ENCODE assay signal across 8 mouse cellular contexts in genomic region chr1:127677661-127678580, GRCm38 (mm10). TPM values are rescaled to one million over a fixed set of nuclear protein-coding genes. Genes with fewer than 3 reads are reported as not detected.
DNase-seq lines count a peak whose midpoint lies in the region; ATAC-seq and TF ChIP-seq lines count a peak whose summit lies in the region.

No protein-coding gene starts in this region.

- WGBS in stomach, embryonic 14.5 days = 3% methylated on average over 59 of the region's 64 CpGs

- peaks cover 0 to 5% of the 10 kb centered on the region in 2 experiments; a peak in 1 of 4 replicates for H3K4me1 ChIP-seq in ES-E14 (ENCODE audit: control insufficient read depth in 2 of 2, insufficient read depth in 2 of 2, low read length in 2 of 2, poor library complexity in 1 of 2)
- H3K4me1 ChIP-seq in stomach, embryonic 14.5 days (ENCODE audit: control insufficient read depth, insufficient read depth, low read length) = peaks cover 9% of the 10 kb centered on the region; the same call in 1 of the 2 replicates

- DNase-seq in CD4-positive, CD25-positive, alpha-beta regulatory T cell, adult 2 months (ENCODE audit: low read depth, low spot score) = peak; percentile 58
- DNase-seq in ES-E14 (ENCODE audit: low read depth, low spot score) = no peak
- DNase-seq in heart, postnatal 14 days = peak; percentile 13 to 21
- DNase-seq in kidney, postnatal 36 days = peak; percentile 37 to 66
- no peak for DNase-seq in layer of hippocampus, adult 9-10 months (ENCODE audit: low spot score)

- intact Hi-C loops in heart, postnatal 14 days (cut with DNase I) = loop anchor here (5.0 kb wide), 1 partner anchor 76 kb away; no protein-coding TSS in a partner anchor

- H3K9me3 ChIP-seq in ES-E14 (ENCODE audit: control insufficient read depth, insufficient read depth, low read depth, low read length) = no peaks in the 10 kb centered on the region
- no peaks in the 10 kb centered on the region for H3K9me3 ChIP-seq in stomach, embryonic 14.5 days (ENCODE audit: control insufficient read depth, low read depth, low read length)

- no peak overlapping the region for H3K27ac ChIP-seq in ES-E14 (ENCODE audit: insufficient read depth, low read depth, low read length, poor library complexity, severe bottlenecking)
- no peak overlapping the region for H3K27ac ChIP-seq in stomach, embryonic 14.5 days (ENCODE audit: low read length)

- H3K36me3 ChIP-seq in ES-E14 (ENCODE audit: control insufficient read depth, insufficient read depth, low read length, poor library complexity, severe bottlenecking) = no peaks in the 10 kb centered on the region
- H3K36me3 ChIP-seq in stomach, embryonic 14.5 days (ENCODE audit: control insufficient read depth, insufficient read depth, low read length) = no peaks in the 10 kb centered on the region

- peaks cover 28% of the 10 kb centered on the region for H3K27me3 ChIP-seq in stomach, embryonic 14.5 days (ENCODE audit: control insufficient read depth, insufficient read depth, low read length)

- peak overlapping the region; percentile 69 to 71 for H3K4me3 ChIP-seq in ES-E14 (ENCODE audit: insufficient read depth in 1 of 2, low read depth in 1 of 2, low read length in 2 of 2, poor library complexity in 1 of 2, severe bottlenecking in 1 of 2)
- peak overlapping the region; percentile 45 for H3K4me3 ChIP-seq in stomach, embryonic 14.5 days (ENCODE audit: low read depth, low read length)

- peak; percentile 55 for ATAC-seq in common myeloid progenitor, adult 5-6 weeks (replicated peaks; ENCODE audit: low read depth, poor library complexity, severe bottlenecking)
- peak; percentile 68 for ATAC-seq in megakaryocyte progenitor cell, adult 5-6 weeks (replicated peaks; ENCODE audit: poor library complexity)
- ATAC-seq in stomach, embryonic 14.5 days (ENCODE audit: insufficient number of reproducible peaks, insufficient read depth, low FRiP score, low read depth) = peak; percentile 57

- in situ Hi-C loops in ES-E14 (cut with MboI; ENCODE audit: low sequenced_read_pairs in 2 of 2, unreplicated experiment in 2 of 2) = loop anchor here in 1 of 2 experiments (5.0 kb wide), 1 partner anchor 176 kb away; no protein-coding TSS in a partner anchor

- H3K4me2 ChIP-seq in stomach, embryonic 14.5 days (replicated peaks; ENCODE audit: low read depth, low read length) = peak overlapping the region; percentile 97

- H3K9ac ChIP-seq in ES-E14 (ENCODE audit: insufficient read depth, low read depth, low read length, poor library complexity, severe bottlenecking) = peak overlapping the region; percentile 58
- H3K9ac ChIP-seq in stomach, embryonic 14.5 days (replicated peaks; ENCODE audit: low read depth, low read length) = no peak overlapping the region

TF ChIP-seq in ES-E14, 5 proteins besides CTCF, POLR2A, EP300 and RAD21:
- TF ChIP-seq MAFK (IDR thresholded peaks at IDR 0.05; ENCODE audit: insufficient read depth, low read depth, low read length) (no peak), ZNF384 (IDR thresholded peaks at IDR 0.05; ENCODE audit: low read depth, low read length) (no peak), ZC3H11A (IDR thresholded peaks at IDR 0.05; ENCODE audit: borderline replicate concordance, low read depth, low read length) (no peak), CHD2 (IDR thresholded peaks at IDR 0.05; ENCODE audit: low read depth, low read length) (no peak), HCFC1 (IDR thresholded peaks at IDR 0.05; ENCODE audit: borderline replicate concordance, insufficient read depth, low read length) (no peak)

RNA-seq across cellular contexts. Expression of gene Tmem163, which starts 1.4 kb away (rescaled TPM):
- 0.18 and 0.74 TPM in 2 replicates for total RNA-seq in ES-E14 (2012; rRNA removed)
- 0.59 TPM in 1 of 2 replicates, not detected in the other for total RNA-seq in common myeloid progenitor, adult 5-6 weeks (2017)
- 1 to 10 TPM; 2.6 to 7.2 TPM for total RNA-seq in heart, postnatal 14 days (2021)
- not detected in 2 replicates for total RNA-seq in megakaryocyte progenitor cell, adult 5-6 weeks (2015)
- not detected in 2 replicates for total RNA-seq in megakaryocyte progenitor cell, adult 5-6 weeks (2017)
- 0.59 and 1.0 TPM in 2 replicates for polyA plus RNA-seq in stomach, embryonic 14.5 days (2014; fragmentation: Nextera tagmentation; extraction: Ambion mirVana)

RNA-seq across cellular contexts. Expression of gene Acmsd, which starts 51.3 kb away (rescaled TPM):
- total RNA-seq in ES-E14 (2012; rRNA removed) = 0.09 TPM in 1 of 2 replicates, not detected in the other
- 2.0 and 2.9 TPM in 2 replicates for total RNA-seq in common myeloid progenitor, adult 5-6 weeks (2017)
- total RNA-seq in heart, postnatal 14 days (2021) = under 1 TPM; 0.33 to 0.44 TPM
- total RNA-seq in megakaryocyte progenitor cell, adult 5-6 weeks (2015) = 0.64 and 2.4 TPM in 2 replicates
- total RNA-seq in megakaryocyte progenitor cell, adult 5-6 weeks (2017) = 1.4 and 1.8 TPM in 2 replicates
- polyA plus RNA-seq in stomach, embryonic 14.5 days (2014; fragmentation: Nextera tagmentation; extraction: Ambion mirVana) = 0.11 and 0.16 TPM in 2 replicates

Comparison
In these comparisons a context has a peak if more than half of its experiments do, and no peak if none do; other contexts are left out.
1. DNase-seq: peak in CD4-positive, CD25-positive, alpha-beta regulatory T cell, adult 2 months (single experiment), heart, postnatal 14 days (2 of 2) and kidney, postnatal 36 days (2 of 2); none in ES-E14 (single experiment) and layer of hippocampus, adult 9-10 months (single experiment).
2. Peak in every context shown above with its lines, with median percentiles within 50 percentile points of each other: ATAC-seq.